Mouse (Mus musculus) gastrocnemius, postnatal 25 days (tissue): ENCODE results near the gene Orm1. TPM values are rescaled to one million over a fixed set of nuclear protein-coding genes. Genes with fewer than 3 reads are reported as not detected.

Source experiments
- DNase-seq: peaks from one replicate; pipeline ENCODE4 v3.0.0; 2022
- long read RNA-seq, 2 experiments: library from polyadenylated mRNA; stranded (forward); transcript quantifications; one replicate each; pipeline ENCODE4 v2.0.0; 2021
- total RNA-seq, 2 experiments: library from RNA; stranded (reverse); gene quantifications; 1 replicate in 1 of 2; 2 replicates in 1 of 2; pipeline ENCODE4 v1.2.3; 2021

Gene Orm1
- total RNA-seq: 10 to 100 TPM in 1 of 2 experiments, under 1 TPM in 1; 0.38 to 13.6 TPM
- long read RNA-seq, experiment 1: 0 reads
- long read RNA-seq, experiment 2: 0 reads

- no peak for DNase-seq
Measured at GRCm38 (mm10) chr4:63344295-63344694, at the start of gene Orm1. TSS of gene Orm1 (plus strand) at chr4:63344560.

- no peak for DNase-seq
Measured at GRCm38 (mm10) chr4:63295641-63296040, 48.7 kb upstream of the Orm1 start.

GRCm38 (mm10) chr4:63296263-63296662 is 48.1 kb upstream of the Orm1 start:
- no peak for DNase-seq

GRCm38 (mm10) chr4:63296876-63297275 is 47.5 kb upstream of the Orm1 start:
- DNase-seq: no peak

GRCm38 (mm10) chr4:63298191-63298590 is 46.2 kb upstream of the Orm1 start:
- no peak for DNase-seq

- DNase-seq: no peak
Measured at GRCm38 (mm10) chr4:63302641-63303040, 41.7 kb upstream of the Orm1 start.

- peak; percentile 71 for DNase-seq
Measured at GRCm38 (mm10) chr4:63307175-63308062, 36.9 kb upstream of the Orm1 start.

GRCm38 (mm10) chr4:63308316-63308715 is 36.0 kb upstream of the Orm1 start:
- DNase-seq: peak; percentile 84

- peak; percentile 51 for DNase-seq
Measured at GRCm38 (mm10) chr4:63310247-63310855, 34.0 kb upstream of the Orm1 start.

- DNase-seq: no peak
Measured at GRCm38 (mm10) chr4:63311426-63311825, 32.9 kb upstream of the Orm1 start.

- no peak for DNase-seq
Measured at GRCm38 (mm10) chr4:63314063-63314462, 30.3 kb upstream of the Orm1 start.

GRCm38 (mm10) chr4:63316076-63316746 is 28.1 kb upstream of the Orm1 start:
- DNase-seq: peak; percentile 58

GRCm38 (mm10) chr4:63319566-63319965 is 24.8 kb upstream of the Orm1 start:
- DNase-seq: peak; percentile 40

- DNase-seq: no peak
Measured at GRCm38 (mm10) chr4:63323275-63323815, 21.0 kb upstream of the Orm1 start.

- DNase-seq: no peak
Measured at GRCm38 (mm10) chr4:63333403-63333802, 11.0 kb upstream of the Orm1 start.

- peak; percentile 28 for DNase-seq
Measured at GRCm38 (mm10) chr4:63338414-63339076, 5.8 kb upstream of the Orm1 start.

- no peak for DNase-seq
Measured at GRCm38 (mm10) chr4:63342491-63342890, 1.9 kb upstream of the Orm1 start.

GRCm38 (mm10) chr4:63343608-63344007 is 752 bp upstream of the Orm1 start:
- no peak for DNase-seq

- no peak for DNase-seq
Measured at GRCm38 (mm10) chr4:63345261-63345660, 901 bp downstream of the Orm1 start.

- no peak for DNase-seq
Measured at GRCm38 (mm10) chr4:63346659-63347058, 2.3 kb downstream of the Orm1 start.

GRCm38 (mm10) chr4:63348524-63348923 is 4.2 kb downstream of the Orm1 start:
- DNase-seq: no peak
